Mouse (Mus musculus) lung, embryonic 15.5 days (tissue): Measurements from ENCODE around the gene Car3. TPM values are rescaled to one million over a fixed set of nuclear protein-coding genes. Genes with fewer than 3 reads are reported as not detected.

ENCODE experiments used
- ATAC-seq: fragments of 200-750 bp; cut with Nextera tagmentation; 2 replicates; pipeline ENCODE4 v1.8.0; 2017; ENCODE audit warnings: moderate number of reproducible peaks, borderline replicate concordance; ENCODE audit not compliant: low FRiP score, low TSS enrichment; ENCODE audit errors: extremely low read depth
- H3K27ac ChIP-seq: fragments of 300-500 bp; sonication (generic); 2 replicates; pipeline ENCODE4 v1.5.1; 2015; ENCODE audit warnings: moderate library complexity, mild to moderate bottlenecking, inconsistent platforms
- H3K27me3 ChIP-seq: fragments of 300-500 bp; sonication (generic); 2 replicates; pipeline ENCODE4 v1.6.1; 2015; ENCODE audit warnings: inconsistent platforms
- H3K36me3 ChIP-seq: fragments of 300-500 bp; sonication (generic); 2 replicates; pipeline ENCODE4 v1.6.1; 2015; ENCODE audit warnings: inconsistent platforms
- H3K4me1 ChIP-seq: fragments of 300-500 bp; sonication (generic); 2 replicates; pipeline ENCODE4 v1.6.1; 2015; ENCODE audit warnings: inconsistent platforms
- H3K4me2 ChIP-seq: fragments of 300-500 bp; sonication (generic); 2 replicates; pipeline ENCODE4 v1.6.1; 2015; ENCODE audit warnings: inconsistent platforms, mild to moderate bottlenecking, moderate library complexity
- H3K4me3 ChIP-seq: fragments of 300-500 bp; sonication (generic); 2 replicates; pipeline ENCODE4 v1.5.1; 2015; ENCODE audit warnings: mild to moderate bottlenecking, inconsistent platforms
- H3K9ac ChIP-seq: fragments of 300-500 bp; sonication (generic); 2 replicates; pipeline ENCODE4 v1.6.1; 2015; ENCODE audit warnings: inconsistent platforms
- H3K9me3 ChIP-seq: fragments of 300-500 bp; sonication (generic); 2 replicates; pipeline ENCODE4 v1.6.1; 2016; ENCODE audit warnings: inconsistent platforms
- WGBS: fragments of 180-500 bp; shearing (Covaris S2); methylation state at CpG from one replicate; pipeline ENCODE4 v1.1.7; 2015; 5-methylcytosine and 5-hydroxymethylcytosine counted together
- polyA plus RNA-seq: library from polyadenylated mRNA; unstranded; fragments of >200 nt; fragmentation: Nextera tagmentation; extraction: Ambion mirVana; gene quantifications from 2 replicates; pipeline ENCODE4 v1.2.1, GENCODE M21; 2015

Car3 gene
- polyA plus RNA-seq, 1 experiment from 2014 or later: 2.1 TPM

DNA sequence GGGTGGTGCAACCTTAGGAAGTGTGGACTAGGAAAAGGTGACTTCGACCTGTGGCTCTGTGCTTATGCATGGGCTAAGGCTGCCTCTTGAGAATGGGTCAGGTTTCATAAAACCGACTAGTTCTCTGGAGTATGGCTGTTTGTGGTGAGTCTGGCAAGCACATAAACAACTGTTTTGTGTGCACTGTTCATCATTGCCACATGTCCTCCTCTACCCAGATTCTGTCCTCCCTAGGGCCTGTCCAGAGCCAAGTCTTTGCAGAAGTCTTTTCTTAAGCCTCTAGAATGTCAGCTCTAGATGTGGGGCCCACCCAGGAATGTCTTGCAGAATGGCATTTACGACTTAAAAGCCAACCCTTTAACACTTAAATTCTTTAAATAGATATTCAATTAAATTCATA lies 5.4 kb upstream of the Car3 start:
- no peaks in the 10 kb centered on the region for H3K36me3 ChIP-seq
- no peak for ATAC-seq
- H3K9ac ChIP-seq: no peak overlapping the region
- no peaks in the 10 kb centered on the region for H3K9me3 ChIP-seq
- H3K27ac ChIP-seq: no peak overlapping the region
- no peak overlapping the region for H3K4me3 ChIP-seq
- WGBS: 70% methylated on average over 3 of the region's 3 CpGs
- peaks cover 4% of the 10 kb centered on the region; the same call in 1 of the 2 replicates for H3K4me1 ChIP-seq
- no peak overlapping the region for H3K4me2 ChIP-seq
- H3K27me3 ChIP-seq: no peaks in the 10 kb centered on the region

DNA sequence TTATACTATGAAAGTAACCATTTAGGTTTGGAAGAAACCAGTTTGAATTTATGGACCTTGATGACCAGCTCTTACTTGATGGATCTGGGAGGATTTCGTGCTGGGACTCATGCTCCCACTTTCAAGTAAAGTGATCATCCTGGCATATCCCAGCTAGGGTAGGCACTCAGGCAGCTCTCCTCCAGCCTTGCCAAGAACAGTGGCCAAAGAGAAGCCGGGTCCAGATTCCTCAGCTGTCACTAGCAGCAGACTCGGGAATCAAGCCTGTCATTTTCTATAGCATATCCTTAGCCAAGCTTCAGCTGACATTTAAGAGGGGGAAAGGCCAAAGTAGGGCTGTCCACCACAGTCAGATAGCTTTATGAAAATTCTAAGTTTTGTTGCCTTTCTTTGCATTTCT lies 3.0 kb upstream of the Car3 start:
- WGBS: 57% methylated on average over 3 of the region's 3 CpGs
- Histone ChIP-seq H3K9ac (no peak overlapping the region), H3K27ac (no peak overlapping the region), H3K9me3 (no peaks in the 10 kb centered on the region), H3K4me3 (no peak overlapping the region), H3K36me3 (no peaks in the 10 kb centered on the region), H3K4me1 (peaks cover 8% of the 10 kb centered on the region), H3K4me2 (no peak overlapping the region), H3K27me3 (no peaks in the 10 kb centered on the region)
- no peak for ATAC-seq

DNA sequence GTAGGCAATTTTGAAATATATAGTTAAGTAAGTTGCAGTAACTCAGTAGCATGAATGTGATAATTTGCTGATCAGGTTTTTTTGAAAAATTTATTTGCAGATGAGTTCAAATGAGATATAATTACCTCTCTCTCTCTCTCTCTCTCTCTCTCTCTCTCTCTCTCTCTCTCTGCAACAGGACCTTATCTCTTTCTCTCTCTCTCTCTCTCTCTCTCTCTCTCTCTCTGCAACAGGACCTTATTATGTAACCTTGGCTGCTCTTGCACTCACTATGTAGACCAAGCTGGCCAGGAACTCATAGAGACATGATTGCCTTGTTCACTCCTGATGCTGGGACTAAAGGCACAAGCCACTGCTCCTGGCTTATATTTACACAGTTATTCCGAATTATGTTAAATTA lies 2.1 kb upstream of the Car3 start:
- Histone ChIP-seq H3K27ac (no peak overlapping the region), H3K4me1 (peaks cover 8% of the 10 kb centered on the region), H3K36me3 (no peaks in the 10 kb centered on the region), H3K4me2 (no peak overlapping the region), H3K9ac (no peak overlapping the region), H3K9me3 (no peaks in the 10 kb centered on the region), H3K27me3 (no peaks in the 10 kb centered on the region), H3K4me3 (no peak overlapping the region)
- no peak for ATAC-seq
- WGBS: 79% methylated on average over 1 of the region's 1 CpGs

DNA sequence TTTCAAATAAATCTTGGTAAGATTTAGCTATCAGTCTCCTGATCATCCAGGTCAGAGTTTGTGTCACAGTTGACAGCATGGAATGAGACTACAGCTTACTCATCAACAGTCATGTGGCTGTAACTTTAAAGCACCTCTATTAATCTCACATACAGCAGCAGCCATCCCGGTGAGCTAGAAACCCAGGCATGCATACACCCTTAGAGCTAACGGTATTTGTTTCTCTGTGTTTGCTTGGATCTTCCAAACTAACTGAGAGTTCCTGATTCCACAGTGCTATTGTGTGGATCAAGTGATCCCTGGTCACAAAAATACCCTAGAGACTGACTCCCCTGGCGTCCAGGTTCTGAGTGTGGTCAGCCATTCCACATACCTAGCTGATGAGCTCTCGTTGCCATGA lies 1.5 kb upstream of the Car3 start:
- no peaks in the 10 kb centered on the region for H3K27me3 ChIP-seq
- H3K36me3 ChIP-seq: no peaks in the 10 kb centered on the region
- no peak overlapping the region for H3K4me2 ChIP-seq
- 32% methylated on average over 4 of the region's 4 CpGs for WGBS
- peaks cover 8% of the 10 kb centered on the region for H3K4me1 ChIP-seq
- no peak overlapping the region for H3K4me3 ChIP-seq
- H3K9me3 ChIP-seq: no peaks in the 10 kb centered on the region
- no peak overlapping the region for H3K9ac ChIP-seq
- no peak for ATAC-seq
- no peak overlapping the region for H3K27ac ChIP-seq

DNA sequence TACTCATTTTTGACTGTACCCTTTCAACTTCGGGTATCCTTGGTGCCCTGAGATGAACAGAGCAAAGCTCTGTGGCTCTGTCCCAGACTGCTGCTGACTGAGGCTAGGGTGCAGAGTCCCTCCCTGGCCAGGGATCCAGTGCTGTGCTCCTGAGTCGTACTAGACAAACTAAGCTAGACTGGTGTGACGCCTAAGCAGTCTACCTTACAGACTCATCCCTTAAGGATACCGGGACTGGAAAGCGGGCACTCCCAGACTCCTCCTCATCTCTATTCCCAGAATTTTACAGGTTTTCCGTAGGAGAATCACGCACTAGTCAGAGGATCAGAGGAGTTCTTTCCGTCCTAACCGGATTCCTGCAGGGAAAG lies 674 bp upstream of the Car3 start:
- Histone ChIP-seq H3K27ac (no peak overlapping the region), H3K4me2 (peak overlapping the region; percentile 79), H3K4me3 (peak overlapping the region; percentile 36), H3K27me3 (no peaks in the 10 kb centered on the region), H3K36me3 (no peaks in the 10 kb centered on the region), H3K9me3 (no peaks in the 10 kb centered on the region), H3K9ac (no peak overlapping the region), H3K4me1 (peaks cover 8% of the 10 kb centered on the region)
- WGBS: 1% methylated on average over 9 of the region's 9 CpGs
- peak; percentile 52; the same call in 1 of the 2 replicates for ATAC-seq

DNA sequence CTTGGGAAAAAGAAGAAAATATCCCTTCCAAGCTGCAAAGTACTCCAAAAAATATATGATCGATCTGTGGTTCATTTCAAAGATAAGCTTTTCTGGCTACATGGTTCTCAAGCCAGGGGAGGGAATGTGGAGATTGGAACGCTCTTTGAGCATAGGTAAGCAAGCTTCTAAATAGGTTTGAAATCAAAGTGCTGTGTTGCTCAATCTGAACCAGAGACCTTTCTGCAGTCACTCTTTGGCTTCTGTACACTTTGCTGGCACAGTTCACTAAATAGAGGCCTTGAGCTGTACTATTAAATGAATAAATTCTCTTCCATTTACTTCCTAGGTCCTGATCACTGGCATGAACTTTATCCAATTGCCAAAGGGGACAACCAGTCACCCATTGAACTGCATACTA lies 610 bp downstream of the Car3 start:
- Histone ChIP-seq H3K4me1 (peaks cover 8% of the 10 kb centered on the region), H3K9ac (no peak overlapping the region), H3K9me3 (no peaks in the 10 kb centered on the region), H3K4me3 (no peak overlapping the region), H3K4me2 (no peak overlapping the region), H3K27ac (no peak overlapping the region), H3K36me3 (no peaks in the 10 kb centered on the region), H3K27me3 (no peaks in the 10 kb centered on the region)
- ATAC-seq: no peak
- WGBS: 84% methylated on average over 2 of the region's 2 CpGs

DNA sequence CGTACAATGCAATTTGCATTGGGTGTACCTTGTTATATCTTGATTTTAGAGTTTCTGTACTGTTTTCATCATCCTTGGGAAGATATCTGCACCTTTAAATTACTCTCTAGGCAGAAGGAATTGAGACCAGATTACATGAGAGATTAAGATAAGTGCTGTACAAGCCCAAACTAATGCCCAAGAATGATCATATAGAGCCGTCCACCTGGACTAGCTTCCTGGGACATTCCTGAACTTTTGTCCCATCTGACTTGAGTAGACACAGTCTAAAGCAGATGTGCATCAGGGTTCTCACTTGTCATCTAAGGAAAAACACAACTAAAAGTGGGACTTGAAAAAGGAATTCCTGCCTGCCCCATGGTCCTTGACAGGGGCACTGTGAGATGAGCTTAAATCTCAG lies 2.6 kb downstream of the Car3 start:
- WGBS: 75% methylated on average over 2 of the region's 2 CpGs
- no peak overlapping the region for H3K27ac ChIP-seq
- H3K9me3 ChIP-seq: no peaks in the 10 kb centered on the region
- no peaks in the 10 kb centered on the region for H3K36me3 ChIP-seq
- H3K4me1 ChIP-seq: peaks cover 8% of the 10 kb centered on the region
- H3K27me3 ChIP-seq: no peaks in the 10 kb centered on the region
- no peak overlapping the region for H3K4me3 ChIP-seq
- no peak overlapping the region for H3K4me2 ChIP-seq
- no peak overlapping the region for H3K9ac ChIP-seq
- no peak for ATAC-seq

DNA sequence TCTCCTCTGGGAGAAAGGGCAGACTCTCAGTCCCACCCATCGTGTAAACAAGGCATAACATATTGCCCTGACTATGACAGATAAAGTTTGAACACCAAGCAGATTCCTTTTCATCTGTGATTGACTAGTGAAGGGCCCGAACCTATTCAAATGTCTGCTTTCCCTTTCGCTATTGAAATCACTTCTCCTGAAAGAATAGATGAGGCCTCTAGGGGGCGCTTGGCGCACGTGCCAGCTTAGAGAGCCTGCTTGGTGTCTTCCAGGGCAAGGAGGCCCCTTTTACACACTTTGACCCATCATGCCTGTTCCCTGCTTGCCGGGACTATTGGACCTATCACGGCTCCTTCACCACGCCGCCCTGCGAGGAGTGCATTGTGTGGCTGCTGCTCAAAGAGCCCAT lies 6.5 kb downstream of the Car3 start:
- no peaks in the 10 kb centered on the region for H3K27me3 ChIP-seq
- H3K4me1 ChIP-seq: no peaks in the 10 kb centered on the region
- no peak overlapping the region for H3K9ac ChIP-seq
- ATAC-seq: peak; percentile 47; the same call in 1 of the 2 replicates
- no peak overlapping the region for H3K27ac ChIP-seq
- 0 out of 2 replicates have a peak overlapping the region, but pooled peaks have one; percentile 14 for H3K4me3 ChIP-seq
- WGBS: 22% methylated on average over 11 of the region's 11 CpGs
- peak overlapping the region; percentile 35 for H3K4me2 ChIP-seq
- no peaks in the 10 kb centered on the region for H3K36me3 ChIP-seq
- no peaks in the 10 kb centered on the region for H3K9me3 ChIP-seq

DNA sequence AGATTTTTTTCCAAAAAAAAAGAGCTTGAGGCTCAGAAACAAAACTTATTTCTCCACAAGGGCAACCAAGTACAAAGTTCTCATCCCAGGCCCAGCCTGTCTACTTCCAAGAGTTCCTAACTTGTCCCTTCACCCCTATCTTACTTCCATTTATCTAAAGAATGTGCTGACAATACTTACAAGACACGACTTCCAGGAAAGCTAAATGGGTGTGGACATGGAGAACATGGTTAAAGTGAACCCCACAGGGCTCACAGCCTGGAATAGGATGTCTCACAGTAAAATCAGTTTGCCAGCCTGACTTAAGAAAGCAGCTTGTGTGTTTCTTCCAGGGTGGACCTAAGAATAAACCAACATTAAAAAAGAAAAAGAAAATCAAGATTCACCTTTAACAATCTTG lies 7.2 kb downstream of the Car3 start:
- Histone ChIP-seq H3K9me3 (no peaks in the 10 kb centered on the region), H3K9ac (no peak overlapping the region), H3K27ac (no peak overlapping the region), H3K36me3 (no peaks in the 10 kb centered on the region), H3K27me3 (no peaks in the 10 kb centered on the region), H3K4me2 (no peak overlapping the region), H3K4me1 (no peaks in the 10 kb centered on the region), H3K4me3 (no peak overlapping the region)
- WGBS: 39% methylated on average over 1 of the region's 1 CpGs
- ATAC-seq: no peak

DNA sequence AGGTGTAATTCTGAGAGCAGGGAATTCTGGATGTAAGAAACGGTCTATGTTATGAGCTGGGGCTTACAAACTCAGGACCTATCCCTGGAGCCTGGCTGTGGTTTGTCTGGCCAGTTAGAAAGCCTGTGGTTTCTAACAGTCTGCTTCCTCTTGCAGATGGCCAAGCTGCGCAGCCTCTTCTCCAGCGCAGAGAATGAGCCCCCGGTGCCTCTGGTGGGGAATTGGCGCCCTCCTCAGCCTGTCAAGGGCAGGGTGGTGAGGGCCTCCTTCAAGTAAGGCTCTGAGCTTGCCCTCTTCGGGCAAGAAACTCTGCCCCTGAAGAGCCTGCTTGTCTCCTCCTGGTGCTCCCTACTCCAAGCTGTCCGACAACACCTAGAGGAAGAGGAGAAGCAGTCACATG lies 8.1 kb downstream of the Car3 start:
- H3K27me3 ChIP-seq: no peaks in the 10 kb centered on the region
- peaks cover 3% of the 10 kb centered on the region; the same call in 1 of the 2 replicates for H3K4me1 ChIP-seq
- no peak for ATAC-seq
- no peak overlapping the region for H3K9ac ChIP-seq
- WGBS: 52% methylated on average over 7 of the region's 7 CpGs
- H3K9me3 ChIP-seq: no peaks in the 10 kb centered on the region
- H3K27ac ChIP-seq: no peak overlapping the region
- no peaks in the 10 kb centered on the region for H3K36me3 ChIP-seq
- H3K4me3 ChIP-seq: no peak overlapping the region
- no peak overlapping the region for H3K4me2 ChIP-seq

DNA sequence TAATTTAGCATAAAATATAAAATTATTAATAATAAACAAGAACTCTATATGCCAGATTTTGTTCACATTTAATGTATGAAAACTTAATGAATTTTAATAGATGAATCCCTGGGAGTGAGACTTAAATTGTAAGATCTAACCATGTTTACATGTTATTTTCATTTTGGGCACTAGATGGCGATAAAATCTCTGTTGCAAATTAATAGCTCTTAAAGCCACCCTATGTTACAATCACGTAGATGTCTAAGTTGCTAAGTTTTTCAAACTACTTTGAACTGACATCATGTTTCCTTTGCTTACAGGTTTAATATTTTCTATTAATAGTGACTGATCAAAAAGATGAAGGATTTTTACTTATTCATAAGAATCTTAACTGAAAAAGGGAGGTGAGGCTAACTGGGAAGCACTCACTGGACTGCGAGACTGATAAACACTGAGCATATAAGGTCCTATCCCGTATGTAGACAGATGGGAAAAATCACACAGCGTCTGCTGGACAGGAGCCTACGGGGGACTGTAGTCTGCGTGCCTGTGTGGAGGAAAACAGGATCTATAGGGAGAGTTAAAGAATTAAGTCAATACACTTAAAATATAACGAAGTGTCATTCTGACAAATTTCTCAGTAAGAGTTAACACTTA lies 11.2 kb downstream of the Car3 start:
- H3K4me2 ChIP-seq: peak overlapping the region; percentile 27; the same call in 1 of the 2 replicates
- no peaks in the 10 kb centered on the region for H3K27me3 ChIP-seq
- H3K4me3 ChIP-seq: no peak overlapping the region
- H3K9ac ChIP-seq: no peak overlapping the region
- H3K4me1 ChIP-seq: peaks cover 16% of the 10 kb centered on the region; the same call in 1 of the 2 replicates
- no peak overlapping the region for H3K27ac ChIP-seq
- WGBS: 18% methylated on average over 8 of the region's 8 CpGs
- H3K9me3 ChIP-seq: no peaks in the 10 kb centered on the region
- peak; percentile 77; the same call in 1 of the 2 replicates for ATAC-seq
- no peaks in the 10 kb centered on the region for H3K36me3 ChIP-seq

DNA sequence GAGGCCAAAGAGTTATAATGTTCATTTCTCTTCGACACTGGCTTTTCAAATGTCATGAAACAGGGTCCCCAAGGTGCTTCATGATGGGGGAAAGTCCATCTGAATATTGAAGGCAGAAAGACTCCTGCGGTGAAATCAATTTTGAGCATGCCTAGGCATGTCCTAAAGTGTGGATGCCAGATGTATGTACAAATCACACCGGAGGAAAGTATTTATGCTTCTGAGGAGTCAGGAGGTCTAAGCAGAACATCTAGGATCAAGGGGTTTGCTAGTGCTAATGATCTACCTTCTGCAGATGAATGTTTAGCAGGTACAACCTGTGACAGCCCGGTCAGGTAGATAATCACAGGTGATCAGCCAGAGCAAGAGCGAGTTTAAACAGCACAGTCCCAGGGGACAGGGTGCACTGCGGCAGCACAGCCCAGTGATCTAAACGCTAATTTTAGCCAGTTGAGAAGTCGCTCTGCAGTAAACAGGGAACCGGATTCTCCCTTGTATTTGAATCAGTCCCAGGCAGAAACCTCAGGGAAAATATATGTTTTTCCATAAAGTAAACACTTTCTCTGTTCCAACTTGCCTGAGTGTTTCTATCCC lies 13.1 kb downstream of the Car3 start:
- no peaks in the 10 kb centered on the region for H3K36me3 ChIP-seq
- no peak overlapping the region for H3K4me2 ChIP-seq
- H3K9me3 ChIP-seq: no peaks in the 10 kb centered on the region
- peak; percentile 44; the same call in 1 of the 2 replicates for ATAC-seq
- no peak overlapping the region for H3K4me3 ChIP-seq
- no peak overlapping the region for H3K9ac ChIP-seq
- H3K27ac ChIP-seq: peak overlapping the region; percentile 41
- 49% methylated on average over 9 of the region's 9 CpGs for WGBS
- peaks cover 16% of the 10 kb centered on the region; the same call in 1 of the 2 replicates for H3K4me1 ChIP-seq
- no peaks in the 10 kb centered on the region for H3K27me3 ChIP-seq
